Mouse (Mus musculus): ENCODE results near the gene Zrsr1. TPM values are rescaled to one million over a fixed set of nuclear protein-coding genes. Genes with fewer than 3 reads are reported as not detected.

The Zrsr1 gene
- polyA plus RNA-seq (2015; fragmentation: Nextera tagmentation; extraction: Ambion mirVana), result 5.7 and 6.2 TPM in 2 replicates

GRCm38 (mm10) chr11:22971835-22972709 is at the start of gene Zrsr1:
Gene Zrsr1, plus strand, starts transcription at chr11:22972005.

GRCm38 (mm10) chr11:22981984-22982757 is 10.4 kb downstream of the Zrsr1 start, which contains the start of the genes Gm28048 and Commd1:
Gene Gm28048, minus strand, starts transcription at chr11:22982090.
Gene Commd1, minus strand, starts transcription at chr11:22982382.

GRCm38 (mm10) chr11:22990393-22991126 is 18.8 kb downstream of the Zrsr1 start, which contains the start of gene Cct4:
Gene Cct4, plus strand, starts transcription at chr11:22990519.

GRCm38 (mm10) chr11:23007481-23008180 is 35.8 kb downstream of the Zrsr1 start, which contains the start of gene Fam161a:
Gene Fam161a, plus strand, starts transcription at chr11:23007531.

Other genes with a start within 250 kb of the Zrsr1 start
- 18.4 and 32.1 TPM in 2 replicates for gene B3gnt2, start 111.0 kb upstream of the Zrsr1 start, polyA plus RNA-seq (2015; fragmentation: Nextera tagmentation; extraction: Ambion mirVana)
- gene Gm28048, start 10.1 kb downstream of the Zrsr1 start, polyA plus RNA-seq (2015; fragmentation: Nextera tagmentation; extraction: Ambion mirVana), result 28.3 and 56.9 TPM in 2 replicates
- 352 and 501 TPM in 2 replicates for gene Commd1, start 10.4 kb downstream of the Zrsr1 start, polyA plus RNA-seq (2015; fragmentation: Nextera tagmentation; extraction: Ambion mirVana)
- 160 and 182 TPM in 2 replicates for gene Cct4, start 18.5 kb downstream of the Zrsr1 start, polyA plus RNA-seq (2015; fragmentation: Nextera tagmentation; extraction: Ambion mirVana)
- gene Fam161a, start 35.5 kb downstream of the Zrsr1 start, polyA plus RNA-seq (2015; fragmentation: Nextera tagmentation; extraction: Ambion mirVana), result 11.3 and 20.8 TPM in 2 replicates

Data from adrenal gland, postnatal 0 days (tissue).